Mouse (Mus musculus): ENCODE results near the gene Gm21985.
A peak's percentile ranks its signal among the peaks of the same experiment; 100 is the strongest.

Gm21985 gene

GRCm38 (mm10) chr2:112328069-112328777 lies 62.1 kb downstream of the Gm21985 start:
- no peak for DNase-seq (ENCODE audit: low read depth, low spot score)

DNA sequence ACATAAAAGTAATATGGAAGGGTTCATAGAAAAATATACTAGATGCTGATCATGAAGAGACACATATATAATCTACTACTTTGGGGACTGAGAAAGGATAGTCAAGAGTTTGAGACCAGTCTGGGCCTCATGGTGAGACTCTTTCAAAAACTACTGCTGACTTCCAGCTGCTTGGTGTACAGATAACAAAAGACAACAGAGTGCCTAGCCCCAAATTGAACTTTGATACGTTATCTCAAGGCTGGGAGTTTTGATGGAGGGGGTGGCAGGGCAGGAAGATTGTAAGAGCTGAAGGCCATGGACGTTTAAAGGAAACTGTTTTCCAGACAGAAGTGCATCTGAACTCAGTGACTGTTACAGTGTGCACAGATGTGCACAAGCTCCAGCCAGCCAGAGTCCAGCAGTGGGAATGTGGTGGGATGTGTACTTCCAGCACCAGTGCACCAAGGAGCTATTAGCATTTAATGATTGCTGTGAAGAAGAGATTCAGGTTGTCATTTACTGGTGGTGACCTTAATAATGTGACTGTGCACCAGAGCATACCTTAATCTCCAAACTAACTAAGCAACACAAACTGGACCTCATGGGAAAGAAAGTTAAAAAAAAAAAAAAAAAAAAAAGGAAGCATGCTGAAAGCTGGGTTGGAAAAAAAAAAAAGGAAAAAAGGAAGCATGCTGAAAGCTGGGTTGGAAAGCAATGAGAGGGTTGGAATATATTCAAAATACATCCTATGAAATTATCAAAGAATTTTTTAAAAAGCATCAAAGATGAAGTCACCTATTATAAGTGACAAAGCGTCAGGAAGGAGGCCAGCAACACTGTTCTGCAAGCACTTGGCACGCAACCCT lies 66.2 kb downstream of the Gm21985 start:
- no peak for DNase-seq (ENCODE audit: low read depth, low spot score)

DNA sequence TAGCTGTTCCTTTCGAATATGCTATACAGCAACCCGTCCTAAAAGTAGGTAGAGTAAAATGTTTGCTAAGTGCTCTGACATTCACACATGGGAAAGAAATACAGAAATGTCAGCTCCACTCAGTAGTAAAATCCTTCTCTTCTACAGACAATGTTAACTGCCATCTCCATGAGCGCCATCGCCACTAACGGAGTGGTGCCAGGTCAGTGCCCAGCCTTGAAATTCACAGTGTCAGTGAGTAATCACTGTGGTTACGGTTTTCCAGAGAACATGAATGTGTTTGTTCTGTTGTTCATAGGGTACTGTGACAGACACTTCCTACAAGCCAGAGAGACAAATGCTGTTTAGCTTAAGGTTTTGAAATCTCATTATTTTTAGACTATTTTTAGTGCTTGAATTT lies 71.1 kb downstream of the Gm21985 start:
- DNase-seq (ENCODE audit: low read depth, low spot score) = no peak

DNA sequence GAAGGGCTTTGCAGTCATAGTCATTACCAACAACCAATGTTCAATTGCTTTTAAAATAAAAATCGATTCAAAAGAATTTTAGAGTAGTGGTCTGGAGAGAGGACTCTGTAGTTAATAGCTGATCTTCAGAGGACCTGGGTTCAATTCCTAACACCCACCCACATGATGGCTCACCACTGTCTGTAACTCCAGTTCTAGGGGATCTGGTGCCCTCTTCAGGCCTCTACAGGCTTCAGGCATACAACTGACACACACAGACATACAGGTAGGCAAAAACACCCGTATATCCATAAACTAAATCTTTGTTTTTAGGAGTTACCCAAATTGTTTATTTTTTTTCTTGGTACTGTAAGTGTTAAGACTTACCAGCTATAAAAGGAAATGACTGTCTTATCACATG lies 73.6 kb downstream of the Gm21985 start:
- DNase-seq (ENCODE audit: low read depth, low spot score) = peak; percentile 9

GRCm38 (mm10) chr2:112341117-112341516 lies 75.0 kb downstream of the Gm21985 start:
- DNase-seq (ENCODE audit: low read depth, low spot score) = no peak

GRCm38 (mm10) chr2:112348246-112348645 lies 82.1 kb downstream of the Gm21985 start:
- no peak for DNase-seq (ENCODE audit: low read depth, low spot score)

- no peak for DNase-seq (ENCODE audit: low read depth, low spot score)
Measured at GRCm38 (mm10) chr2:112353685-112354455, 87.8 kb downstream of the Gm21985 start.

DNA sequence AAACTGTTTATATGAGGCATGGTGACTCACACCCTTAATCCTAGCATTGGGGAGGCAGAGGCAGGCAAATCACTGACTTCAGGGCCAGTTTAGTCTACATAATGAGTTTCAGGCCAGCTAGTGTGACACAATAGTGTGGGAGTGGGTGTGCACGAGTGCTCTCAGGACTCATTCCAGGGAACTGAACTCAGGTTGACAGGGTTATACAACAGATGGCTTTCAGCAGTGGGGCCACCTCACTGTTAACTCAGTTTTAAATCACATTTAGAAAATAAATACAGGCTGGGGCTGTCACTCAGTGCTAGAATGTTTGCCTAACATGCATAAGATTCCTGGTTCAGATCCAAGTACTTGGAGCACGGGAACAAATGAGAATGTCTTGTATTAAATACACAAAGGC lies 93.5 kb downstream of the Gm21985 start:
- no peak for DNase-seq (ENCODE audit: low read depth, low spot score)

- DNase-seq (ENCODE audit: low read depth, low spot score) = no peak
Measured at GRCm38 (mm10) chr2:112360012-112360780, 94.1 kb downstream of the Gm21985 start.

DNA sequence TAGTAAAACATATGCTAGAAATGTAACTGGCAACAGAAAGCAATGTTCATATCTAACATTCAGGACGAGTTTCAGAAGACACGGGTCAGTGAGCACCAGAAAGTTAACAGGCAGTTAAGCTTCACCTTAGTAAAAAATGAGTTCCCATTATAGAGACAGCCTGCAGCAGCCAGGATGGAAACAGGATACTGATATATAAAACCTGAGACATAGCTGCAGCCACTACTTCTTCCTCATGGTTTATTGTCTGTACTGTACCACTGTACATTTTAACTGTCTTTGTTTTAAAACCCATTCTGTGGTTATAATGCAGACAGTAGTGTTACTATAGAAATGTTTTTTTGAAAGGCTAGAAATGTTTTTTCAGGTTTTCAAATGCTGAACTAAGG lies 94.7 kb downstream of the Gm21985 start:
- DNase-seq (ENCODE audit: low read depth, low spot score) = no peak

DNA sequence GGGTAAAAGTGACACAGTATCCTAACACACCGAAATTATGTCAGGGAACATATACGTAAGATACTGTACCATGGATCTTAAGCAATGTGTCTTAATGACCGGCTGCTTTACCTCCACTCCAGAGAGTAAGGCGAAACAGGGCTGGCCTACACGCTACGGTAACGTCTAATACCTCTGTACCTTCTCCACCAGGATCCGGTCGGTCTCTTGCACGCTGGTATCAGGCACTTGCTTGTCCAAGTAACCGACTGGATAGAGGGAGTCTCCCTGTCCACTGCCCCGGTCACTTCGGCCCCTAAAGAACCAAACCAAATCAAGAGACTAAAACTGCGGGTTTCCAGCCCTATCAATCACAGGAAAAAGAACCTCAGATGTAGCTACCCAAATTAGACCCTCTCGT lies 101.1 kb downstream of the Gm21985 start:
- DNase-seq (ENCODE audit: low read depth, low spot score) = peak; percentile 16

DNA sequence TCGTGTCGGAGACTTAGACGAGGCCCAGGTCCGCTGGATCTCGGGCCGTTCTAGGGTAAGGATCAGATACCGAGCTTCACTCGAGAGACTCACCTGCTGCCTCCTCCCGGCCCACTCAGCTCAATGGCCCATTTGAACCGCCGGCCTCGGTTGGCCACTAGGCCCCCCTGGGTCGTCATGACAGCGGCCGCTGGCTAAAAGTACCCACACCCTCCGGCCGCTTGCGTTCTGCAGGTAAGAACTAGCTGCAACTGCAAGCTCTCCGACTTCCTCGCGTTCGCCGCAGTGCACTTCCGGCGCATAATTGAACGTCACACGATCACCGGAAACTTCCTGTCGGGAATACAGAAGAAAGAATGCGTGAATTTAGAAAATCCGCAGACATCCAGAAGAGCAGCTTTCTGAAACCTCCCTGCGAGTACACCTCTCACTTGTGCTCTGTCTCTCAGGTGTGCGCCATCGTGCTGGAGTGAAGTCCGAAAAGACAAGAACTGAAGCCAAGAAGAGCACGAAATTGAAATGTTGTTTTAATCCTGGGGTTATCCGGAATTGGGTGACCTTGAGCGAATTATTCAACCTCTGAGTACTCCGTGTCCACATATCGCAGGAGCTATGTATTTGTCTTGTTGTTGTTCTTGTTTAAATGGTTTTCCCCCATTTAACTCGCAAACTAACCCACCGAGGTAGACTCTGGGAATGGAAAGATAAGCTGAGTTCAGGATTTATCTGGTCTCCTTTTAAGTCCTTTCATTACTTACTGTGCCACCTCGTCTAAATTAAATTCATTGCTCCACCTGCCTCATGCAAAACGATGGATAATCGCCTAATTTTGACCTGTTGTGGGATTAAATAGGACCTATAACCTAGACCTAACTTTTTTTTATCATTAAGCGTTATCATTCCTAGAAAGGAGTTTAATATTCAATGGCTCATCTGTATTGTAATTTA lies 101.9 kb downstream of the Gm21985 start, which contains the start of gene Emc4:
Gene Emc4 (minus strand): TSS at position 302 of the 948 bp plus-strand sequence.
- peak; percentile 96 for DNase-seq (ENCODE audit: low read depth, low spot score)

DNA sequence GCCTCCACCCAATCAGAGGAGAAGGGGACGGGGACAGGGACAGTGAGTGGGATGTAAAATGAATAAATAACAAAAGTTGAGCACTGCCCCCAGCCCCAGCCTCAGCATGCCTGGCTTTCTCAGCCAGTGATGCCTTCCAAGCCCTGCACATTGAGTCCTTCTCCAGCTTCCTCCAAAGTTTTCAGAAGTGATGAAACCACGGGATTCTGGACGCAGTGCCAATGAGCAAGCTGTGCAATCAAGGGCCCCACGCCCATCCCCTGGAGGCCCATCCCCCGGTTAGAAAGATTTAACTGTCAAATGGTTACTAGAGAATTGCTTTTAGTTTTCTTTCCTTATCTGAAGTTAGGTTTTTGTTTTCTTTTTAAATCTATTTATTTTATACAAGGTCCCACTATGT lies 103.8 kb downstream of the Gm21985 start:
- no peak for DNase-seq (ENCODE audit: low read depth, low spot score)

DNA sequence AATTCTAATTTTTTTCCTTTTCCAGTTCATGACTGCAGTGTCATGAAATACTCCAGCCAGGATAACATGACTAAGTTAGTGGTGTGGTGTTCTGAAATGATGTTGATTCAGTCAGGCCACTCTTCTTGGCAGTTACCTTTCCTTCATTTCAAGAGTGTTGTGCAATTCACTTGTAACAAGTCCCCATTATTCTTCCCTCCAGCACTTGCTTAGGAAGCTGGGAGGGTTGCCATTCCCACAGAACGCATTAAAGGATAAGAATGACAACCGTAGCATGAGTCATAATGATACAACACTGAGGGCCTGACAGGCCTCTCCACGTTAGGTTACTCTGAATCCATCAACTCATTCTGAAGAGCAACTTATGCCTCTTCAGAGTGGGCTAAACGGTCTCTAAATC lies 107.0 kb downstream of the Gm21985 start:
- DNase-seq (ENCODE audit: low read depth, low spot score) = no peak

- no peak for DNase-seq (ENCODE audit: low read depth, low spot score)
Measured at GRCm38 (mm10) chr2:112374610-112375009, 108.5 kb downstream of the Gm21985 start.

- peak; percentile 97 for DNase-seq (ENCODE audit: low read depth, low spot score)
Measured at GRCm38 (mm10) chr2:112378973-112379898, 113.1 kb downstream of the Gm21985 start, which contains the start of gene Katnbl1. Katnbl1 (plus strand) TSS chr2:112379211.

DNA sequence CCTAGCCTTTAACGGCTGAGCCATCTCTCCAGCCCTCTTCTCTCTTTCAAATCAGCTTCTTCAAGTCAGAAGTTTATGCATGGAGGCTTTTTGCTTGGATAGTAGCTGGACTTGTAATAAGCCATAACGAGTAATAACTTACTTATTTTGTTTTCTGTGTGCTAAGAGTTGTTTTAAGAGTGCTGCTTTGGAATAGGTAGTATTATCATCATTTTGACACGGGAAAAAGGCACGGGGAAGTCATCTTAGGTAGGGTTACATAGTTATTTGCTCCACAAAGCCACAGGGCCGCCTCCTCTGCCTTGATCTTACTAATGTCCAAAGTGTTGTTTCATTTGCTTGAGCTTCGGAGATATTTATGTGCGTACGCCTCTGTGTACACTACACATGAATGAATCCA lies 114.0 kb downstream of the Gm21985 start:
- no peak for DNase-seq (ENCODE audit: low read depth, low spot score)

- no peak for DNase-seq (ENCODE audit: low read depth, low spot score)
Measured at GRCm38 (mm10) chr2:112381219-112381618, 115.1 kb downstream of the Gm21985 start.

GRCm38 (mm10) chr2:112390843-112391242 lies 124.7 kb downstream of the Gm21985 start:
- no peak for DNase-seq (ENCODE audit: low read depth, low spot score)

Data from ZHBTc4 (cell line).